Mouse (Mus musculus) liver, embryonic 16.5 days (tissue): ENCODE results near the gene Zfyve28. TPM values are rescaled to one million over a fixed set of nuclear protein-coding genes. Genes with fewer than 3 reads are reported as not detected.
A peak's percentile ranks its signal among the peaks of the same experiment; 100 is the strongest.

Experiments
- ATAC-seq: fragments of 200-750 bp; cut with Nextera tagmentation; 2 replicates; pipeline ENCODE4 v1.8.0; 2017; ENCODE audit warnings: low read depth, mild to moderate bottlenecking, moderate number of reproducible peaks, moderate library complexity
- H3K27ac ChIP-seq: fragments of 300-500 bp; sonication (generic); 2 replicates; pipeline ENCODE4 v1.5.1; 2014; ENCODE audit warnings: mild to moderate bottlenecking, low read length
- H3K27me3 ChIP-seq: fragments of 300-500 bp; sonication (generic); 2 replicates; pipeline ENCODE4 v1.6.1; 2014; ENCODE audit warnings: low read depth, low read length, mixed read lengths; ENCODE audit not compliant: control insufficient read depth, insufficient read depth
- H3K36me3 ChIP-seq: fragments of 300-500 bp; sonication (generic); 2 replicates; pipeline ENCODE4 v1.6.1; 2014; ENCODE audit warnings: mild to moderate bottlenecking; ENCODE audit not compliant: control insufficient read depth, insufficient read depth
- H3K4me1 ChIP-seq: fragments of 300-500 bp; sonication (generic); 2 replicates; pipeline ENCODE4 v1.6.1; 2014; ENCODE audit warnings: low read depth, low read length, mixed read lengths; ENCODE audit not compliant: control insufficient read depth
- H3K4me2 ChIP-seq: fragments of 300-500 bp; sonication (generic); 2 replicates; pipeline ENCODE4 v1.6.1; 2014; ENCODE audit warnings: low read depth, low read length, mixed read lengths
- H3K4me3 ChIP-seq: fragments of 300-500 bp; sonication (generic); 2 replicates; pipeline ENCODE4 v1.5.1; 2014; ENCODE audit warnings: low read depth, mild to moderate bottlenecking, low read length
- H3K9ac ChIP-seq: fragments of 300-500 bp; sonication (generic); 2 replicates; pipeline ENCODE4 v1.6.1; 2014; ENCODE audit warnings: low read depth, low read length
- H3K9me3 ChIP-seq: fragments of 300-500 bp; sonication (generic); replicated peaks from 2 replicates; pipeline ENCODE4 v1.6.1; 2016; ENCODE audit warnings: low read length; ENCODE audit not compliant: control insufficient read depth
- WGBS: fragments of 180-500 bp; shearing (Covaris S2); extraction: QIAGEN DNeasy Blood & Tissue Kit; methylation state at CpG from one replicate; pipeline ENCODE4 v1.1.7; 2014; ENCODE audit not compliant: insufficient replicate concordance; 5-methylcytosine and 5-hydroxymethylcytosine counted together
- polyA plus RNA-seq: library from polyadenylated mRNA; unstranded; fragments of >200 nt; fragmentation: Nextera tagmentation; extraction: Ambion mirVana; gene quantifications from 2 replicates; pipeline ENCODE4 v1.2.1, GENCODE M21; 2015

Gene Zfyve28
- polyA plus RNA-seq, 1 experiment from 2014 or later, result 0.11 TPM

- H3K4me3 ChIP-seq, result no peak overlapping the region
- H3K4me2 ChIP-seq, result no peak overlapping the region
- no peaks in the 10 kb centered on the region for H3K27me3 ChIP-seq
- no peaks in the 10 kb centered on the region for H3K36me3 ChIP-seq
- H3K9me3 ChIP-seq, result no peaks in the 10 kb centered on the region
- ATAC-seq, result no peak
- no peaks in the 10 kb centered on the region for H3K4me1 ChIP-seq
- H3K9ac ChIP-seq, result no peak overlapping the region
- WGBS, result 53% methylated on average over 8 of the region's 8 CpGs
- H3K27ac ChIP-seq, result no peak overlapping the region
Observed at GRCm38 (mm10) chr5:34213659-34214058, 74.6 kb downstream of the Zfyve28 start.

DNA sequence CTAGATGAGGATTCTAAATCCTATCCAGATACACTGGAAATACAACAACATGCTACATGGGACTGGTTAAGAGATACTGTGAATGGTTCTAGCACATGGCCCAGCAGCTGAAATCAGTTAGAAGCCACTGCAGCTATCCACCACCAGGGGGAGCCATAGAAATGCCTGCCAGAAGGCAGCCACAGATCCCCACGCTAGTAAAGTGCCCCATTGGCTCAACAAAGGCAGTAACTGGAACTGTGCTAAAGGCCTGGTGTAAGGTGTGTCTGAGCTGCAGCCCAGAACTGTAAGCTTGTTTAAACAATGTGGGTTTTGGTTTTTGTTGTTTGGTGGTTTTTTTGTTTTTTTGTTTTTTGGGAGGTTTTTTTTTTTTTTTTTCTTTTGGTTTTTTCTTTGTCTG, 78.0 kb downstream of the Zfyve28 start:
- Histone ChIP-seq H3K27me3 (no peaks in the 10 kb centered on the region), H3K9me3 (no peaks in the 10 kb centered on the region), H3K4me1 (no peaks in the 10 kb centered on the region), H3K4me3 (no peak overlapping the region), H3K4me2 (no peak overlapping the region), H3K9ac (no peak overlapping the region), H3K36me3 (no peaks in the 10 kb centered on the region), H3K27ac (no peak overlapping the region)
- ATAC-seq, result 0 out of 2 replicates have a peak, but pooled peaks have one; percentile 19
- 3% methylated on average over 1 of the region's 1 CpGs for WGBS

DNA sequence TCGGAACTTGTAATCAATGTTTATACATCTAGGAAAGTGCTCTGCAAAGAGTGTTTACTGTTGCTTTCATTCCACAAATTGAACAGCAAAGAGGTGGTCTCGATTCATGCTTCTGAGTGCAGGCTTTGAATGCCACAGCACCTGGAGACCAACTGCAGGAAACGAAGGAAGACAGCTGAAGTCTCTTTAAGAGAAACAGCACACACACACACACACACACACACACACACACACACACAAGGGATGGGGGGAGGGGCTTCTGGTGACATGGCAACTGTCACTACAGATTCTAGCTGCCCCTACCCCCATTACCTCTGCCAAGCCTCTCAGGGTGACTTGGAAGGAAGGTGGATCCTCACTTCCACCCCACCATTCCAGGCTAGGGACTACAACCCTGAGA, 80.7 kb downstream of the Zfyve28 start:
- Histone ChIP-seq H3K27me3 (no peaks in the 10 kb centered on the region), H3K27ac (no peak overlapping the region), H3K4me3 (no peak overlapping the region), H3K9me3 (no peaks in the 10 kb centered on the region), H3K4me1 (no peaks in the 10 kb centered on the region), H3K4me2 (no peak overlapping the region), H3K9ac (no peak overlapping the region), H3K36me3 (no peaks in the 10 kb centered on the region)
- ATAC-seq, result no peak
- WGBS, result 29% methylated on average over 3 of the region's 3 CpGs

DNA sequence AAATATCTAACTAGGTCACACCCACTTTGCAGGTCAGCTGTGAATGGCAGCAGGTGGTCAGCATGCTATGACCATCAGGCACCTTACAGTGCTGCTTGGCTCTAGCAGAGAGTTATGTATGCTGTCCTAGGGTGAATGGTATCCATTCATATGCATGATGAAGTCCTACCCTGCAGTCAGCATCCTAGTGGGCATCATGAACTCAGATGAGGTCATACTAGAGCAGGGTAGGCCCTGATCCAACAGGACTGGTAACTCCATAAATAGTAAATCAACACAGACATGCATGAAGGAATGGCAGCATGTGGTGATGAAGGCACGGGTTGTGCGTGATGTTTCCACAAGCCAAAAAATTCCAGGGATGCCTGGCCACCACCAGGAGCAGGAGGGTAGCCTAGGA, 82.5 kb downstream of the Zfyve28 start:
- Histone ChIP-seq H3K27me3 (no peaks in the 10 kb centered on the region), H3K9ac (no peak overlapping the region), H3K4me2 (no peak overlapping the region), H3K36me3 (no peaks in the 10 kb centered on the region), H3K4me1 (no peaks in the 10 kb centered on the region), H3K4me3 (no peak overlapping the region), H3K27ac (no peak overlapping the region), H3K9me3 (no peaks in the 10 kb centered on the region)
- 53% methylated on average over 2 of the region's 2 CpGs for WGBS
- no peak for ATAC-seq

GRCm38 (mm10) chr5:34204911-34205310, 83.3 kb downstream of the Zfyve28 start:
- no peak overlapping the region for H3K9ac ChIP-seq
- H3K4me1 ChIP-seq, result no peaks in the 10 kb centered on the region
- no peaks in the 10 kb centered on the region for H3K36me3 ChIP-seq
- H3K4me2 ChIP-seq, result no peak overlapping the region
- no peaks in the 10 kb centered on the region for H3K27me3 ChIP-seq
- no peak overlapping the region for H3K4me3 ChIP-seq
- no peak overlapping the region for H3K27ac ChIP-seq
- no peak for ATAC-seq
- WGBS, result 48% methylated on average over 2 of the region's 2 CpGs
- H3K9me3 ChIP-seq, result no peaks in the 10 kb centered on the region

GRCm38 (mm10) chr5:34202006-34202405, 86.2 kb downstream of the Zfyve28 start:
- Histone ChIP-seq H3K27ac (no peak overlapping the region), H3K36me3 (no peaks in the 10 kb centered on the region), H3K4me1 (no peaks in the 10 kb centered on the region), H3K4me3 (no peak overlapping the region), H3K9ac (no peak overlapping the region), H3K27me3 (no peaks in the 10 kb centered on the region), H3K9me3 (no peaks in the 10 kb centered on the region), H3K4me2 (no peak overlapping the region)
- WGBS, result 70% methylated on average over 4 of the region's 4 CpGs
- no peak for ATAC-seq

GRCm38 (mm10) chr5:34201396-34201795, 86.9 kb downstream of the Zfyve28 start:
- Histone ChIP-seq H3K9me3 (no peaks in the 10 kb centered on the region), H3K4me3 (no peak overlapping the region), H3K4me1 (no peaks in the 10 kb centered on the region), H3K9ac (no peak overlapping the region), H3K36me3 (no peaks in the 10 kb centered on the region), H3K27me3 (no peaks in the 10 kb centered on the region), H3K4me2 (no peak overlapping the region), H3K27ac (no peak overlapping the region)
- WGBS, result 26% methylated on average over 2 of the region's 2 CpGs
- no peak for ATAC-seq

GRCm38 (mm10) chr5:34198615-34199014, 89.6 kb downstream of the Zfyve28 start:
- ATAC-seq, result no peak
- H3K9ac ChIP-seq, result no peak overlapping the region
- WGBS, result 68% methylated on average over 6 of the region's 6 CpGs
- no peak overlapping the region for H3K4me3 ChIP-seq
- no peaks in the 10 kb centered on the region for H3K27me3 ChIP-seq
- H3K36me3 ChIP-seq, result no peaks in the 10 kb centered on the region
- H3K27ac ChIP-seq, result no peak overlapping the region
- H3K9me3 ChIP-seq, result no peaks in the 10 kb centered on the region
- H3K4me2 ChIP-seq, result no peak overlapping the region
- no peaks in the 10 kb centered on the region for H3K4me1 ChIP-seq

- H3K9me3 ChIP-seq, result no peaks in the 10 kb centered on the region
- no peaks in the 10 kb centered on the region for H3K27me3 ChIP-seq
- no peaks in the 10 kb centered on the region for H3K4me1 ChIP-seq
- H3K36me3 ChIP-seq, result no peaks in the 10 kb centered on the region
- ATAC-seq, result no peak
- H3K4me3 ChIP-seq, result no peak overlapping the region
- WGBS, result 53% methylated on average over 4 of the region's 4 CpGs
- H3K4me2 ChIP-seq, result no peak overlapping the region
- H3K9ac ChIP-seq, result no peak overlapping the region
- H3K27ac ChIP-seq, result no peak overlapping the region
Observed at GRCm38 (mm10) chr5:34197243-34197642, 91.0 kb downstream of the Zfyve28 start.

GRCm38 (mm10) chr5:34196423-34196822, 91.8 kb downstream of the Zfyve28 start:
- H3K4me2 ChIP-seq, result no peak overlapping the region
- H3K4me1 ChIP-seq, result no peaks in the 10 kb centered on the region
- H3K4me3 ChIP-seq, result no peak overlapping the region
- no peaks in the 10 kb centered on the region for H3K9me3 ChIP-seq
- H3K27me3 ChIP-seq, result no peaks in the 10 kb centered on the region
- ATAC-seq, result no peak
- 37% methylated on average over 7 of the region's 7 CpGs for WGBS
- no peak overlapping the region for H3K9ac ChIP-seq
- H3K27ac ChIP-seq, result no peak overlapping the region
- H3K36me3 ChIP-seq, result no peaks in the 10 kb centered on the region
